In genomic region chr12:32975501-32975900, GRCm38 (mm10) we compare ENCODE assay signal across 15 mouse cellular contexts.
"Had no signal": no experiment of that assay in that cellular context is flagged by ENCODE, and none has a peak within 500 bp of the region (broad histone marks: within the 10 kb centered on the region; RNA-seq: fewer than 3 reads in every experiment).

No protein-coding gene starts in this region.

- H3K27me3 ChIP-seq: limb, embryonic 15.5 days; liver, embryonic 12.5 days; lung, embryonic 15.5 days; megakaryocyte, embryonic 14.5 days; midbrain, embryonic 13.5 days; midbrain, embryonic 15.5 days; neural tube, embryonic 12.5 days had no signal

- H3K27ac ChIP-seq: limb, embryonic 15.5 days; liver, embryonic 12.5 days; liver, embryonic 14.5 days; lung, embryonic 15.5 days; macrophage; midbrain, embryonic 13.5 days; midbrain, embryonic 15.5 days; neural tube, embryonic 12.5 days had no signal

- H3K4me1 ChIP-seq: limb, embryonic 15.5 days; liver, embryonic 12.5 days; lung, embryonic 15.5 days; midbrain, embryonic 13.5 days; midbrain, embryonic 15.5 days; neural tube, embryonic 12.5 days had no signal

- H3K4me2 ChIP-seq: limb, embryonic 15.5 days; liver, embryonic 12.5 days; lung, embryonic 15.5 days; midbrain, embryonic 11.5 days; midbrain, embryonic 13.5 days; midbrain, embryonic 15.5 days; neural tube, embryonic 12.5 days had no signal

- ATAC-seq: liver, embryonic 12.5 days; midbrain, embryonic 13.5 days; midbrain, embryonic 15.5 days had no signal

- H3K4me3 ChIP-seq: limb, embryonic 15.5 days; liver, embryonic 12.5 days; lung, embryonic 15.5 days; megakaryocyte, embryonic 14.5 days; midbrain, embryonic 13.5 days; midbrain, embryonic 15.5 days; neural tube, embryonic 12.5 days had no signal

- DNase-seq: right cerebral cortex, postnatal 14 days; spleen, adult 18-20 months; thymus, adult 2 months; thymus, postnatal 25 days; thymus, postnatal 4 days had no signal

- H3K9ac ChIP-seq: limb, embryonic 15.5 days; liver, embryonic 12.5 days; liver, embryonic 14.5 days; lung, embryonic 15.5 days; midbrain, embryonic 13.5 days; midbrain, embryonic 15.5 days; neural tube, embryonic 12.5 days had no signal

- H3K9me3 ChIP-seq: limb, embryonic 15.5 days; liver, embryonic 12.5 days; lung, embryonic 15.5 days; megakaryocyte, embryonic 14.5 days; midbrain, embryonic 13.5 days; midbrain, embryonic 15.5 days; neural tube, embryonic 12.5 days had no signal
